Mouse (Mus musculus) kidney, embryonic 16.5 days (tissue): ENCODE measurements at regions not wholly inside any gene's neighbourhood (a gene's known extent, or its start where the extent isn't known, plus 50 kb on each side); places are given as distances from the start of the nearest gene placed in this dataset.

Experiments
- ATAC-seq: fragments of 200-750 bp; cut with Nextera tagmentation; 2 replicates; pipeline ENCODE4 v1.8.0; 2017; ENCODE audit warnings: moderate TSS enrichment; ENCODE audit not compliant: low FRiP score, low TSS enrichment
- H3K27ac ChIP-seq: fragments of 300-500 bp; sonication (generic); 2 replicates; pipeline ENCODE4 v1.5.1; 2014; ENCODE audit warnings: low read length
- H3K27me3 ChIP-seq: fragments of 300-500 bp; sonication (generic); 2 replicates; pipeline ENCODE4 v1.6.1; 2014; ENCODE audit warnings: low read length, control low read depth, mixed read lengths; ENCODE audit not compliant: insufficient read depth
- H3K36me3 ChIP-seq: fragments of 300-500 bp; sonication (generic); 2 replicates; pipeline ENCODE4 v1.6.1; 2014; ENCODE audit warnings: low read length, control low read depth, mixed read lengths; ENCODE audit not compliant: insufficient read depth
- H3K4me1 ChIP-seq: fragments of 300-500 bp; sonication (generic); 2 replicates; pipeline ENCODE4 v1.6.1; 2014; ENCODE audit warnings: low read length, control low read depth, mixed read lengths; ENCODE audit not compliant: insufficient read depth
- H3K4me2 ChIP-seq: fragments of 300-500 bp; sonication (generic); replicated peaks from 2 replicates; pipeline ENCODE4 v1.6.1; 2014; ENCODE audit warnings: low read depth, low read length
- H3K4me3 ChIP-seq: fragments of 300-500 bp; sonication (generic); 2 replicates; pipeline ENCODE4 v1.5.1; 2014; ENCODE audit warnings: mild to moderate bottlenecking, low read length
- H3K9ac ChIP-seq: fragments of 300-500 bp; sonication (generic); replicated peaks from 2 replicates; pipeline ENCODE4 v1.6.1; 2014; ENCODE audit warnings: low read length
- H3K9me3 ChIP-seq: fragments of 300-500 bp; sonication (generic); 2 replicates; pipeline ENCODE4 v1.6.1; 2016; ENCODE audit warnings: low read length, control low read depth
- WGBS: fragments of 180-500 bp; shearing (Covaris S2); extraction: QIAGEN DNeasy Blood & Tissue Kit; methylation state at CpG from one replicate; pipeline ENCODE4 v1.1.7; 2014; 5-methylcytosine and 5-hydroxymethylcytosine counted together

DNA sequence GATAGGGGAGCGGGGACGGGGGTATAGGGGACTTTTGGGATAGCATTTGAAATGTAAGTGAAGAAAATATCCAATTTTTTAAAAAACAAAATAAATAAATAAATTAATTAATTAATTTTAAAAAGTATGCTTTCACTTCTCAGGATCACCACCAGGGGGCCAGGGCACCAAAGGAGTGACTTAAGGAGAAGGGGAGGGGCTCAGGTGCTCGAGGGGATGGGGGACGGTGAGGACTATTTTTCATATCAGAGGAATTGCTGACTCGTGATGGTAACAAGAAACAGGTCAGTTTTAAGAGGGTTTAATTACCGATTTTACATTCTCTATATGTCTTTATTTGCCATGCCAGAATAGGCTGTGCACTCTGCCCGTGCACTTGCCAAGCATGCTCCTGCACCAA, 62.3 kb upstream of the Dgkg start:
- Histone ChIP-seq H3K4me1 (no peaks in the 10 kb centered on the region), H3K9me3 (no peaks in the 10 kb centered on the region), H3K9ac (no peak overlapping the region), H3K27me3 (no peaks in the 10 kb centered on the region), H3K4me2 (no peak overlapping the region), H3K36me3 (no peaks in the 10 kb centered on the region), H3K27ac (no peak overlapping the region), H3K4me3 (no peak overlapping the region)
- 55% methylated on average over 7 of the region's 7 CpGs for WGBS
- ATAC-seq: no peak

DNA sequence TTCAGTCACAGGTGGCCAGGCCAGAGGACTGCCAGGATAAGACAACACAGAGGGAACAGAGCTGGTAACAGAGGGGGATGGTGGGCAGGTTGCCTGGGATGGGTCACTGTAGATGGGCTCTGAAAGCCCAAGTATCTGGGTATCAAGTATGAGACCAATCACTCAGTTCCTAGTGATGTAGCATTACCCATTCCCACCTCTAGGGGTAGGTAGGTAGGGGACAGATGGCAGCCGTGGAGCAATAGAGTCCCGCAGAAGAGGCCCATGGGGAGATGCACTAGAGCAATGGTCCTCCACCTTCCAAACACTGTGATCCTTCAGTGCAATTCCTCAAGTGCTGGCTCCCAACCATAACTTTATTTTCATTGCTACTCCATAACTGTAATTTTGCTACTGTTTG, 60.4 kb upstream of the Dgkg start:
- H3K9me3 ChIP-seq: no peaks in the 10 kb centered on the region
- H3K4me1 ChIP-seq: no peaks in the 10 kb centered on the region
- H3K9ac ChIP-seq: 0 out of 2 replicates have a peak overlapping the region, but pooled peaks have one; percentile 8
- 56% methylated on average over 2 of the region's 2 CpGs for WGBS
- H3K36me3 ChIP-seq: no peaks in the 10 kb centered on the region
- H3K4me2 ChIP-seq: no peak overlapping the region
- ATAC-seq: no peak
- H3K27me3 ChIP-seq: no peaks in the 10 kb centered on the region
- H3K4me3 ChIP-seq: no peak overlapping the region
- H3K27ac ChIP-seq: no peak overlapping the region

DNA sequence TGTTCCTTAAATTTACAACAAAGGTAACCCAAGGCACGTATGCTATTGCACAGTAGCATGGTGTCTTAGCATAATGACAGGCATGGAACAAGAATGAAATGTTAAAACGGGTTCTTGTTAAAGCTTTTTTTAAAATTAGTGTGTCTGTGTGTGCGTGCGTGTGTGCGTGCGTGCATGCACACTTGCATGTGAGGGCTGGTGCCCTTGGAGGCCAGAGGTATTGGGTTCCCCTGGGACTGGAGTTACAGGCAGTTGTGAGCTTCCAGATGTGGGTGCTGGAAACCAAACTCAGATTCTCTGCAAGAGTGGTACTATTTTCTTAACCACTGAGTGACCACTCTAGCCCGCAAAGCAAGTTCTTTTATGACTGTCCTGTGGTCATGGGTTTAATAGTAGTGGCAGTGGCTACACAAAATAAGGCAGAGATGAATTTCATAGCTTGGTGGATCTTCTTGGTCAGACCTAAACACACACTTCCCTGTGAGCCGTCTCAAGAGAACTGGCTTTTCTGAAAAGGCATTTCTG, 59.3 kb upstream of the Dgkg start:
- no peaks in the 10 kb centered on the region for H3K9me3 ChIP-seq
- no peak for ATAC-seq
- 85% methylated on average over 8 of the region's 8 CpGs for WGBS
- no peaks in the 10 kb centered on the region for H3K4me1 ChIP-seq
- H3K36me3 ChIP-seq: no peaks in the 10 kb centered on the region
- H3K4me3 ChIP-seq: no peak overlapping the region
- no peaks in the 10 kb centered on the region for H3K27me3 ChIP-seq
- H3K27ac ChIP-seq: no peak overlapping the region
- no peak overlapping the region for H3K9ac ChIP-seq
- H3K4me2 ChIP-seq: no peak overlapping the region

DNA sequence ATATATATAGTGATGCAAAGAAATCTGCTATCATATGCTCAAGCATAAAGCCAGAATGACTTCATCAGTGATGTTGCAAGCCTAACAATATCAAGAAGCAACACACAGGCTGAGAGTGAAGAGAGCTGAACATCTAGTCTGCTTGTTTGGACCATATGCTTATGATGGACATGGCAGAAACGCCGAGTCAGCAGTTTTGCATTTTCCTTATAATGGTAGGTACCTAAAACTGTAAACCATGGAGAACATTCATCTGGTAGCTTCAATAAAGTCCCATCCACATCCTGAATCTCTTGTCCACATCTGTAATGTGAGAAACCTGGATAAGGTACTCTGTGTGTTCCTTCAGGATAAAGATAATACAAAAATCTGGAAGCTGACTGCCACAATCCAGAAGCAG, 57.3 kb upstream of the Dgkg start:
- H3K36me3 ChIP-seq: no peaks in the 10 kb centered on the region
- no peak overlapping the region for H3K9ac ChIP-seq
- H3K27ac ChIP-seq: no peak overlapping the region
- H3K27me3 ChIP-seq: no peaks in the 10 kb centered on the region
- no peaks in the 10 kb centered on the region for H3K9me3 ChIP-seq
- 98% methylated on average over 2 of the region's 2 CpGs for WGBS
- ATAC-seq: no peak
- no peak overlapping the region for H3K4me2 ChIP-seq
- no peaks in the 10 kb centered on the region for H3K4me1 ChIP-seq
- H3K4me3 ChIP-seq: no peak overlapping the region

DNA sequence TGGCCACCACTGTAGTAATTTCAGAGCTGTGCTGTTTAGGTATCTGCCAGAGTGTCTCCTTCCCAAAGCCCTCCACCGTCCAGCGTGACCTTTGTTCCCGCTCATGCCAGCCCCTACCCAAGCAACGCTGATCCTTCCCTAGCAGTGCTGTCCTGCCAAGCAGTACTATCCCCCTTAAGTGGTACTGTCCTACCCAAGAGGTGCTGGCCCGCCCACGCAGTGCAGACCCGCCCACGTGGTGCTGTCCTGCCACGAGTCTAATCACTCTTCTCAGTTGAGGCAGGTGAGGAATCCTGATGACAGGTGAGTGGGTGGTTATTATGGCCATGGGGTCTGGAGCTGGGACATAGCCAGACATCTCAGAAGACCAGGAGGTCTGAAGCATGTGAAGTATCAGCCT, 51.7 kb upstream of the Dgkg start:
- no peaks in the 10 kb centered on the region for H3K4me1 ChIP-seq
- WGBS: 42% methylated on average over 9 of the region's 9 CpGs
- H3K36me3 ChIP-seq: no peaks in the 10 kb centered on the region
- no peak overlapping the region for H3K4me2 ChIP-seq
- H3K27ac ChIP-seq: no peak overlapping the region
- H3K9ac ChIP-seq: no peak overlapping the region
- no peak overlapping the region for H3K4me3 ChIP-seq
- H3K27me3 ChIP-seq: no peaks in the 10 kb centered on the region
- ATAC-seq: no peak
- H3K9me3 ChIP-seq: no peaks in the 10 kb centered on the region
